Mouse (Mus musculus): ENCODE measurements at regions not wholly inside any gene's neighbourhood (a gene's known extent, or its start where the extent isn't known, plus 50 kb on each side); places are given as distances from the start of the nearest gene placed in this dataset.

DNA sequence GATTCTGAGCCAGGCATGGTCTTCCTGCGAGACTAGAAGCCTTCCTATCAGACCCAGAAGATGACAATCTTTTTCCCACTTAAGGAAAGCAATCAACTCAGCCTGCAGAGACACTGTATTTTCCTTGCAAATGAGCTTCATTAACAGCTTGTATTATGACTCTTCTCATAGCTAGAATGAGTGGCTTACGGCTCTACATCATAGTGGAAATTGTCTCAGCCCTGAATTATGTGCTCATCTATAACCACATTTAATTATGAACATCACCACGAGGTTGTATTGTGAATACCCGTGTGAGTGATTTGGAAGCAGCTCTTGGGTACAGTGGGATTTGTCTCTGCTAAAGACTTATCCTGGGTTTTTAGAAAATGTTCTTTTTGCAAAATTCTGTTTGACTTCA lies 97.2 kb upstream of the Nck2 start:
- ATAC-seq (ENCODE audit: insufficient number of reproducible peaks, low FRiP score), result no peak
- 76% methylated on average over 4 of the region's 4 CpGs for WGBS
- H3K36me3 ChIP-seq, result no peaks in the 10 kb centered on the region
- no peak overlapping the region for H3K9ac ChIP-seq
- H3K27me3 ChIP-seq (replicated peaks), result no peaks in the 10 kb centered on the region
- no peak overlapping the region for H3K4me2 ChIP-seq
- no peaks in the 10 kb centered on the region for H3K9me3 ChIP-seq (replicated peaks)
- H3K4me3 ChIP-seq, result no peak overlapping the region
- H3K4me1 ChIP-seq (replicated peaks), result peaks cover 4% of the 10 kb centered on the region
- H3K27ac ChIP-seq (ENCODE audit: poor library complexity, severe bottlenecking), result no peak overlapping the region

DNA sequence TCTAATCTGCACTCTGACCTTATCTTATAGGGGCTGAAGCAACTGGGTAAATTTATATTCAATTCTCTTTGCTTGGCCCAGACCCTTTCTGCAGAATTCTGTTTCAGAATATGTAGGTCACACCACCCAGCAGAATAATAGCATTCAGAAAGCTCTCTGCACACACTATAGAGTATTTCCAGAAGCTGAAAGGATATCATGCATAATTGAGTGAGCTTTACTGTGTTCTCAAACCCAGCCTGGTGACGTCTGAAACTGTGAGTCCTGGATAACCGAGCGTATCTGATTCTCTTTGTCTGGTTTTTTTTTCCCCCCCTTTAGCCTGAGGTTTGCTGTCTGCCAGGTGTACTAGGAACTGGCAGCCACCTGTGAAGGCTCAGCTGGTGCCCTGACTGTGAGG lies 94.4 kb upstream of the Nck2 start:
- no peak overlapping the region for H3K9ac ChIP-seq
- no peaks in the 10 kb centered on the region for H3K27me3 ChIP-seq (replicated peaks)
- peaks cover 4% of the 10 kb centered on the region for H3K4me1 ChIP-seq (replicated peaks)
- H3K4me3 ChIP-seq, result no peak overlapping the region
- no peaks in the 10 kb centered on the region for H3K9me3 ChIP-seq (replicated peaks)
- H3K4me2 ChIP-seq, result no peak overlapping the region
- H3K36me3 ChIP-seq, result no peaks in the 10 kb centered on the region
- WGBS, result 67% methylated on average over 3 of the region's 3 CpGs
- H3K27ac ChIP-seq (ENCODE audit: poor library complexity, severe bottlenecking), result no peak overlapping the region
- no peak for ATAC-seq (ENCODE audit: insufficient number of reproducible peaks, low FRiP score)

DNA sequence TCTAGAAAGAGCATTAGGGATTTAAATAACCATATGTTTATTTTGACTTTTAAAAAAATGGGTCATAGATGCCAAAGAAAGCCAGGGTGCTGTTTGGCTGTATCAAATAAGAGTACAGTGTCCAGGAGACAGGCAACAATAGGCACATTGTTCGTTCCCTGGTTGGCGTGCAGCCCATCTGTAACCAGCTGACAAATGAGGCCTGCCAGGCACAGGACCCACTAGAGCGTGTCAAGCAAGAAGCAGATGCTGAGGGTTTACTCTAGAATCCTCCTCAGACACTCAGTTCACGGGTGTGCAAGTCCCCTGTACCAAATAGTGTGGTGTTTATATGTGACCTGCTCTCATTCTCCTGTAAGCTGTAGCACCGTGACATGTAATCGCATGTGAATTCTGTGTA lies 86.2 kb upstream of the Nck2 start:
- H3K4me3 ChIP-seq, result no peak overlapping the region
- H3K4me2 ChIP-seq, result no peak overlapping the region
- H3K27ac ChIP-seq (ENCODE audit: poor library complexity, severe bottlenecking), result peak overlapping the region; percentile 45; the same call in 1 of the 2 replicates
- WGBS, result 42% methylated on average over 6 of the region's 6 CpGs
- no peaks in the 10 kb centered on the region for H3K27me3 ChIP-seq (replicated peaks)
- H3K4me1 ChIP-seq (replicated peaks), result peaks cover 23% of the 10 kb centered on the region
- ATAC-seq (ENCODE audit: insufficient number of reproducible peaks, low FRiP score), result peak; percentile 36; the same call in 1 of the 2 replicates
- no peak overlapping the region for H3K9ac ChIP-seq
- H3K9me3 ChIP-seq (replicated peaks), result no peaks in the 10 kb centered on the region
- no peaks in the 10 kb centered on the region for H3K36me3 ChIP-seq

DNA sequence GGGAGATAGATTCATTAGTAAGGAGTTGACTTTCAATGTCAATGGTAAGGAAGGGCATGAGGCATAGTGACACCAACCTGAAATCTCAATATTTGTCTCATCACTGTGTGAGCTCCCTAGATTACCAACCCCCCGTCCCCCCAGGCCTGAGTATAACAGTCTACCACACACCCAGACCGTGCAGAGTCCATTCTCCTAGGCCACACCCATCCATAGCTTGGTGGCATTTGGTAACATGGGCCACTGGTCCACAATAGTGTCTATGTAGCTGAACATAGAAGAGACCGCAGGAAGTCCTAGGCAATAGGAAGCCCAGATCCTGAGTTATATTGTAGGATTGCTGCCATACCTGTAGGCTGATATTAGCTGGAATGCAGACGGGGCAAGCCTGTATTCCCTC lies 84.7 kb upstream of the Nck2 start:
- H3K27me3 ChIP-seq (replicated peaks), result no peaks in the 10 kb centered on the region
- WGBS, result 86% methylated on average over 4 of the region's 4 CpGs
- peaks cover 23% of the 10 kb centered on the region for H3K4me1 ChIP-seq (replicated peaks)
- H3K9ac ChIP-seq, result no peak overlapping the region
- H3K9me3 ChIP-seq (replicated peaks), result no peaks in the 10 kb centered on the region
- H3K4me2 ChIP-seq, result no peak overlapping the region
- no peak overlapping the region for H3K4me3 ChIP-seq
- ATAC-seq (ENCODE audit: insufficient number of reproducible peaks, low FRiP score), result no peak
- H3K27ac ChIP-seq (ENCODE audit: poor library complexity, severe bottlenecking), result no peak overlapping the region
- H3K36me3 ChIP-seq, result no peaks in the 10 kb centered on the region

DNA sequence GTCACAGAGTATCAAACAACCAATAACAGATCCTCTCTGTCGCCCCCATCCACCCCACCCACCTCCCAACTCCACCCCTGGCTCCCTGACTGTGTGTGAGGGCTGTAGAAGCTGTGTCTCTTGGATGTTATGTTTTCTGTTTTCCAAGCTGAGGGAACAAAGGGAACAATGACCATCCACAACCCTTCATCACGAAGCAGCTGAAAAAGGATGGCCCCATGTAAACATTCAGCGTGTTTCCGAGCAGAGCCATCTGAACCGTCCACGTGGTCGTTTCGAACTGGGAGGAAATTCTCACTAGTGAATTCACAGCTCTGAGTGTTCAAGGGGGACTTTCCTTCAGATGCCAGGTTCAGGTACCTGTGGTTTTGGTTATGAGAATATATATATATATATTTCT lies 84.1 kb upstream of the Nck2 start:
- no peaks in the 10 kb centered on the region for H3K27me3 ChIP-seq (replicated peaks)
- no peak overlapping the region for H3K27ac ChIP-seq (ENCODE audit: poor library complexity, severe bottlenecking)
- no peak for ATAC-seq (ENCODE audit: insufficient number of reproducible peaks, low FRiP score)
- H3K36me3 ChIP-seq, result no peaks in the 10 kb centered on the region
- H3K4me1 ChIP-seq (replicated peaks), result peaks cover 23% of the 10 kb centered on the region
- no peaks in the 10 kb centered on the region for H3K9me3 ChIP-seq (replicated peaks)
- WGBS, result 70% methylated on average over 8 of the region's 8 CpGs
- H3K4me2 ChIP-seq, result no peak overlapping the region
- H3K9ac ChIP-seq, result no peak overlapping the region
- H3K4me3 ChIP-seq, result no peak overlapping the region

DNA sequence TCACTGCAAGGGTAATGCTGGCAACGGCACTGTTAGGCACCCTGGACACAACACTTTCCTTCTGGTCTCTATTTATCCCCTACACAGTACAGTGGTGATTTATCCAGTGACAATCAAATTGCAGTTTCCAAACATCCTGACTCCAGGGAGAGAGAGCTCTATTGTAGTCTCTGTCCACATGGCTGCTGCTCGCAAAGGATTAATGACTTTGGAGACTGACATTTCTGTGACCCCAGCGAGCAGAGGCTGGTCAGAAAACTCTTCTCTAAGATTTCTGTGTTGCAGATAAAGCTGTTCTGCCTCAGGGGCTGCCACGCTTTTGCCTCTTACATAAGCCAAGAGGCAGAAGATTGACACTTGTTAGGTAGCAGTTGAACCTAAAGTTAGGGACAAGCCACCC lies 83.6 kb upstream of the Nck2 start:
- no peaks in the 10 kb centered on the region for H3K36me3 ChIP-seq
- no peak overlapping the region for H3K4me3 ChIP-seq
- no peaks in the 10 kb centered on the region for H3K27me3 ChIP-seq (replicated peaks)
- WGBS, result 22% methylated on average over 4 of the region's 4 CpGs
- no peaks in the 10 kb centered on the region for H3K9me3 ChIP-seq (replicated peaks)
- H3K4me1 ChIP-seq (replicated peaks), result peaks cover 23% of the 10 kb centered on the region
- H3K4me2 ChIP-seq, result no peak overlapping the region
- H3K27ac ChIP-seq (ENCODE audit: poor library complexity, severe bottlenecking), result peak overlapping the region; percentile 60
- 0 out of 2 replicates have a peak, but pooled peaks have one; percentile 29 for ATAC-seq (ENCODE audit: insufficient number of reproducible peaks, low FRiP score)
- no peak overlapping the region for H3K9ac ChIP-seq

DNA sequence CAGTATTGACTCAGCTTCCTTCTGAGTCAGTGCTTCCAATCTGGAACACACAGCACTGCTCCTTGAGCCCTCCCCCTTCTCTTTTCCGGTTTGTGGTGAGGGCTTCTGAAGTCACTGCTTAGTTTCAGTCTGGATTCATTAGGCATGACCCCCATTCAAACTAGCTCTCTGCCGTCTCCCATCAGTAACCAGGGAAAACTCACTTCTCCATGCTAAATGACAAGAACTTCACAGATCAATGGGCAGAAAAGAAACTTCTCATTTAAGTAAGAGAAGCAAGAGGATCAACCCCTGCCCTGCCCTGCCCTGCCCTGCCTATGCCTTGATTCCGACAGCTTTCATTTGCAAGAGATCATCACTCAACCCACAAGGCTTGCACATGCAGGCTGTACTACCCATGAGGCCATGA lies 82.9 kb upstream of the Nck2 start:
- Histone ChIP-seq H3K27ac (ENCODE audit: poor library complexity, severe bottlenecking) (no peak overlapping the region), H3K9ac (no peak overlapping the region), H3K9me3 (replicated peaks) (no peaks in the 10 kb centered on the region), H3K4me2 (no peak overlapping the region), H3K4me1 (replicated peaks) (peaks cover 23% of the 10 kb centered on the region), H3K36me3 (no peaks in the 10 kb centered on the region), H3K4me3 (no peak overlapping the region), H3K27me3 (replicated peaks) (no peaks in the 10 kb centered on the region)
- ATAC-seq (ENCODE audit: insufficient number of reproducible peaks, low FRiP score), result 0 out of 2 replicates have a peak, but pooled peaks have one; percentile 59
- 43% methylated on average over 3 of the region's 3 CpGs for WGBS

DNA sequence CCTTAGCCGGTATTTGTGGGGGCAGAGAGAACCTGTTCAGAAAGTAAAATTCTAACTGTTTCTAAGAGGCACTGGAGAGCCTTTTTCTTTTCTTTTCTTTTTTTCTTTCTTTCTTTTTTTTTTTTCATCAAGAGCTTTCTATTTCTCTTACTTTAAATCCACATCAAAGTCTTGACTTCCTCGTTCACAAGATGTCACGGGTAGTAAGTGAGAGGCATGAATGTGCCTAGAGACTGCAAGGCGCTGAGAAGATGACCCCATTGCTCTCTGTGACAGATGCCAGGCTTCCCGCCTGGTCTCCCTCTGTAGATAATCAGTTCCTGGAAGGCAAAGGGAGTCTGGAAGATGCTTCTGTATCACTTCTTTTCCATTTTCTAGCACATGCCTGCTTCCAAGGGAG lies 82.2 kb upstream of the Nck2 start:
- 45% methylated on average over 5 of the region's 5 CpGs for WGBS
- Histone ChIP-seq H3K9me3 (replicated peaks) (no peaks in the 10 kb centered on the region), H3K27me3 (replicated peaks) (no peaks in the 10 kb centered on the region), H3K4me2 (no peak overlapping the region), H3K4me3 (no peak overlapping the region), H3K4me1 (replicated peaks) (peaks cover 23% of the 10 kb centered on the region), H3K36me3 (no peaks in the 10 kb centered on the region), H3K27ac (ENCODE audit: poor library complexity, severe bottlenecking) (no peak overlapping the region), H3K9ac (no peak overlapping the region)
- ATAC-seq (ENCODE audit: insufficient number of reproducible peaks, low FRiP score), result no peak

DNA sequence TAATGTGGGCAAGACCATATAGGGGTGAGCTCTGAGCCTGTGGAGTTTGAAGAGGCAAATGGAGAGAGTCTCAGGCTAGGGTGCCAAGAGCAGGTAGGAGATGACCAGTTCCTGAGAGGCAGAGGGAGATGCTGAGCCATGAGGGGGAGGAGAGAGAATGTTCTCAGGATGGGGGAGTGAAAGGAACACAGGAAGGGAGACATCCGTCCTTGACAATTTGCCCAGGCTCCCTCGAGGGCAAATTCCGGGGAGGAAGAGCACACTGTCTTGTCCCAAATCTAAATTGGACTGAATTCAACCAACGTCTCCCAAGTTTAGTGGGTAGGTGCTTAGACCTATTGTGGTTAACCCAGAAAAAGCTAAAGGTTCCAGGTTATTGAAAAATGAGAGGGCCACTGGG lies 81.2 kb upstream of the Nck2 start:
- no peak for ATAC-seq (ENCODE audit: insufficient number of reproducible peaks, low FRiP score)
- Histone ChIP-seq H3K4me1 (replicated peaks) (peaks cover 26% of the 10 kb centered on the region), H3K4me2 (no peak overlapping the region), H3K9ac (no peak overlapping the region), H3K9me3 (replicated peaks) (no peaks in the 10 kb centered on the region), H3K27ac (ENCODE audit: poor library complexity, severe bottlenecking) (no peak overlapping the region), H3K27me3 (replicated peaks) (no peaks in the 10 kb centered on the region), H3K4me3 (no peak overlapping the region), H3K36me3 (no peaks in the 10 kb centered on the region)
- WGBS, result 59% methylated on average over 4 of the region's 4 CpGs

DNA sequence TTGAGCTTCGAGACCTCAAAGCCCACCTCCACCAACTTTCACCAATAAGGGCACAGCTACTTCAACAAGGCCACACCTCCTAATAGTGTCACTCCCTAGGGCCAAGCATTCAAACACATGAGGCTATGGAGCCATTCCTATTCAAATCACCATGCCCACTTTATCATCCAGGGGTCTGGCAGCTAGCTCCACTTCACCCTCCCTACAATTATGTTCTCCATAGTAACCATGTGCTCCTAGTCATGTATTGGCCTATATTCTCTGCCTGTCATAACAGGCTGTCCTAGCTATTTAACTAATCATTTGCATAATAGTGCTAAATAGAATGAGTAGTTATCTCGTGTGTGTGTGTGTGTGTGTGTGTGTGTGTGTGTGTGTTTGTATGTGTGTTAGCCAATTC lies 77.9 kb upstream of the Nck2 start:
- H3K4me1 ChIP-seq (replicated peaks), result peaks cover 8% of the 10 kb centered on the region
- no peaks in the 10 kb centered on the region for H3K27me3 ChIP-seq (replicated peaks)
- ATAC-seq (ENCODE audit: insufficient number of reproducible peaks, low FRiP score), result no peak
- WGBS, result 77% methylated on average over 2 of the region's 2 CpGs
- no peaks in the 10 kb centered on the region for H3K36me3 ChIP-seq
- H3K4me2 ChIP-seq, result no peak overlapping the region
- H3K27ac ChIP-seq (ENCODE audit: poor library complexity, severe bottlenecking), result no peak overlapping the region
- no peak overlapping the region for H3K9ac ChIP-seq
- no peaks in the 10 kb centered on the region for H3K9me3 ChIP-seq (replicated peaks)
- H3K4me3 ChIP-seq, result no peak overlapping the region

DNA sequence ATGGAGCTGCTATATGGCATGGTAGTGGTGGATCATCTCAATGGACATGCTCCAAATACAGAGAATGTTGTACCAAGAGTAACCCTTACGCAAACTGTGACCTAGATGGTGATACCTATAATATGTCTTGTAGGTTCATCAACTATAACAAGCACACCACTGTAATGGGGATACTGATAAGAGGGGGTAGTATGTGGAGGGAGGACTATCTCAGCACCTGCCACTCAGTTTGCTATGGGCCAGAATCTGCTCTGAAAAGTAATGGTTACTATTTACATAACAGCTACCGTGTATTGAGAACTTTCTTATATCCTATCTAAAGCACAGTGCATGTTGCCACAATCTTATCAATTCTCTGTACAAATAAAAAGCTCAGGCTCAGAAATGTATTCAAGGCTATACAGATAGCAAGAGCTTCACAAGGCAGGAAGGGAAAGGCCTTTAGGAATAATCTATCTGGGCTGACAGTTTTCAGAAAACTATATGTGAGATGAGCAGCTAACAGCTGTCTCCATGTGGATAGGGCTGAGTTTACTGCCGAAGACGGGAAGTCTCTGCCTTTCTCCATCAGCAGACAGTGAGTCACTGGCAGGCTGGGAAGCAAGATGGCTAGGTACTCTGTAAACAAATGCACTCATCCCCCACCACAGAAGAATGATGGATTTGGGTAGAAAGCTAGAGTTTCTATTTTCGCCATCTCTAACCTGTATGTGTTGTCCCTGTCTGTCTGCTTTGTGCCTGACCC lies 77.1 kb upstream of the Nck2 start:
- Histone ChIP-seq H3K4me1 (replicated peaks) (peaks cover 3% of the 10 kb centered on the region), H3K27me3 (replicated peaks) (no peaks in the 10 kb centered on the region), H3K4me2 (no peak overlapping the region), H3K9ac (no peak overlapping the region), H3K4me3 (no peak overlapping the region), H3K9me3 (replicated peaks) (no peaks in the 10 kb centered on the region), H3K27ac (ENCODE audit: poor library complexity, severe bottlenecking) (no peak overlapping the region), H3K36me3 (no peaks in the 10 kb centered on the region)
- WGBS, result 57% methylated on average over 5 of the region's 5 CpGs
- no peak for ATAC-seq (ENCODE audit: insufficient number of reproducible peaks, low FRiP score)

DNA sequence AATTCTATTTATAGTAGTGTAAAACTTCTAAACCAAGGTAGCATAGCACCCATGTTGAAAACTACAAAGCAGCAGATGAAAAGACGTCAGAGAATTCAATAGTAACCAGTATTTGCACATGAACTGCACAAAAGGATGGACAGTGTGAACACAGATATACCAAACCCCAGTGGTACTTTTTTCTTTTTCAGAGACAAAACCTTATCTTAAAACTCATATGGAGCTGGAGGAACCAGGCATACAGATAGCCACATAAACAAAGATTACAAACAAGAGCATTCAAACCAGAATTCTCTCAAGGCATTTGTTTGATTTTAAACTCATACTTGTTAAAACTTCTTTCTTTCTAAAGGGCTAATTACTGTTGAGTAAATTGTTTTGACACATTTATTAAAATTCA lies 72.5 kb upstream of the Nck2 start:
- Histone ChIP-seq H3K9me3 (replicated peaks) (no peaks in the 10 kb centered on the region), H3K27ac (ENCODE audit: poor library complexity, severe bottlenecking) (no peak overlapping the region), H3K4me3 (no peak overlapping the region), H3K27me3 (replicated peaks) (no peaks in the 10 kb centered on the region), H3K9ac (no peak overlapping the region), H3K4me1 (replicated peaks) (peaks cover 3% of the 10 kb centered on the region), H3K4me2 (no peak overlapping the region), H3K36me3 (no peaks in the 10 kb centered on the region)
- WGBS, result 73% methylated on average over 1 of the region's 1 CpGs
- ATAC-seq (ENCODE audit: insufficient number of reproducible peaks, low FRiP score), result no peak

All from heart, embryonic 12.5 days (tissue).